Mouse (Mus musculus) CD4-positive helper T cell, adult 2 months (primary cell): ENCODE measurements around the gene Tbl2.
A peak's percentile ranks its signal among the peaks of the same experiment; 100 is the strongest.

ENCODE experiments used
- DNase-seq: peaks from one replicate; pipeline ENCODE4 v3.0.0-alpha.2; 2012; ENCODE audit warnings: low read depth, missing footprints, low spot score

The Tbl2 gene

GRCm38 (mm10) chr5:135148715-135149052, 773 bp upstream of the Tbl2 start:
- DNase-seq: no peak

GRCm38 (mm10) chr5:135149820-135150178, 342 bp downstream of the Tbl2 start:
- no peak for DNase-seq

GRCm38 (mm10) chr5:135156496-135156895, 7.0 kb downstream of the Tbl2 start:
- DNase-seq: no peak

GRCm38 (mm10) chr5:135161221-135161620, 11.8 kb downstream of the Tbl2 start:
- DNase-seq: no peak

- no peak for DNase-seq
Observed at GRCm38 (mm10) chr5:135161650-135162049, 12.2 kb downstream of the Tbl2 start.

GRCm38 (mm10) chr5:135162361-135162760, 12.9 kb downstream of the Tbl2 start:
- DNase-seq: no peak

GRCm38 (mm10) chr5:135162821-135163220, 13.4 kb downstream of the Tbl2 start:
- no peak for DNase-seq

- DNase-seq: no peak
Observed at GRCm38 (mm10) chr5:135166909-135167308, 17.5 kb downstream of the Tbl2 start.

- DNase-seq: no peak
Observed at GRCm38 (mm10) chr5:135167469-135167868, 18.0 kb downstream of the Tbl2 start.

GRCm38 (mm10) chr5:135168063-135169062, 18.9 kb downstream of the Tbl2 start, which contains the start of gene Bcl7b:
Gene Bcl7b (plus strand): TSS chr5:135168283.
- peak; percentile 98 for DNase-seq

- no peak for DNase-seq
Observed at GRCm38 (mm10) chr5:135169479-135169878, 20.0 kb downstream of the Tbl2 start.

- no peak for DNase-seq
Observed at GRCm38 (mm10) chr5:135171688-135172220, 22.3 kb downstream of the Tbl2 start.

- DNase-seq: no peak
Observed at GRCm38 (mm10) chr5:135172986-135173385, 23.5 kb downstream of the Tbl2 start.

GRCm38 (mm10) chr5:135175086-135175485, 25.6 kb downstream of the Tbl2 start:
- DNase-seq: no peak

GRCm38 (mm10) chr5:135178523-135178922, 29.1 kb downstream of the Tbl2 start:
- no peak for DNase-seq

GRCm38 (mm10) chr5:135178996-135179395, 29.5 kb downstream of the Tbl2 start:
- no peak for DNase-seq

GRCm38 (mm10) chr5:135179616-135180015, 30.2 kb downstream of the Tbl2 start:
- no peak for DNase-seq

- DNase-seq: no peak
Observed at GRCm38 (mm10) chr5:135180796-135181195, 31.3 kb downstream of the Tbl2 start.

GRCm38 (mm10) chr5:135181776-135182175, 32.3 kb downstream of the Tbl2 start:
- no peak for DNase-seq

GRCm38 (mm10) chr5:135183131-135183861, 33.8 kb downstream of the Tbl2 start:
- DNase-seq: no peak

GRCm38 (mm10) chr5:135185016-135185415, 35.6 kb downstream of the Tbl2 start:
- no peak for DNase-seq

GRCm38 (mm10) chr5:135185596-135185995, 36.1 kb downstream of the Tbl2 start:
- DNase-seq: peak; percentile 70
